Mouse (Mus musculus): Measurements from ENCODE around the gene Ccdc80. TPM values are rescaled to one million over a fixed set of nuclear protein-coding genes. Genes with fewer than 3 reads are reported as not detected.

Ccdc80 gene
- polyA plus RNA-seq, 1 experiment from 2014 or later, result 78.4 TPM

DNA sequence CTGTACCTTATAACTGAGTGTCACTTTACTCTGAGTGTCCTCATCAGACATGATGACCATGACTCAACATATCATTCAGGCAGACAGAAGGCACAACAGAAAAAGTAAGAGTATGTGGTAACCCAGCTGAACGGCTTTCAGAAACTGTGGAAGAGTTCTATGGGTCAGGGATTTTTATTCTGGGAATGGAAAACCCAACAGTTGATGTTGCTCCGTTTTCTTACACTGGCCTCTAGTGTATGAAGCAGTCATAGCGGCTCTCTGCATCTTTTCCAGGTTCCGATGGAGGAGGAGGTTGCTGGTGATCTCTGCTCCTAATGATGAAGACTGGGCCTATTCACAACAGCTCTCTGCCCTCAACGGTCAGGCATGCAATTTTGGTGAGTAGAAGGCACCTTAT, 29.4 kb downstream of the Ccdc80 start:
- H3K9ac ChIP-seq (ENCODE audit: low read length), result no peak overlapping the region
- no peak overlapping the region for H3K4me3 ChIP-seq (ENCODE audit: low read depth, low read length)
- no peaks in the 10 kb centered on the region for H3K9me3 ChIP-seq (ENCODE audit: control insufficient read depth, low read length)
- WGBS, result 69% methylated on average over 5 of the region's 5 CpGs
- 0 out of 2 replicates have a peak, but pooled peaks cover 7% of the 10 kb centered on the region for H3K4me1 ChIP-seq (replicated peaks; ENCODE audit: control insufficient read depth, insufficient read depth, low read length)
- DNase-seq (ENCODE audit: low spot score) (no peak), ATAC-seq (replicated peaks; ENCODE audit: low FRiP score, low TSS enrichment, low read depth) (no peak)
- no peak overlapping the region for H3K27ac ChIP-seq (ENCODE audit: low read depth)
- H3K36me3 ChIP-seq (ENCODE audit: control insufficient read depth, insufficient read depth, low read length), result peaks cover 5% of the 10 kb centered on the region; the same call in 1 of the 2 replicates
- no peaks in the 10 kb centered on the region for H3K27me3 ChIP-seq (replicated peaks; ENCODE audit: control insufficient read depth, insufficient read depth, low read length)
- H3K4me2 ChIP-seq (ENCODE audit: low read length), result no peak overlapping the region

DNA sequence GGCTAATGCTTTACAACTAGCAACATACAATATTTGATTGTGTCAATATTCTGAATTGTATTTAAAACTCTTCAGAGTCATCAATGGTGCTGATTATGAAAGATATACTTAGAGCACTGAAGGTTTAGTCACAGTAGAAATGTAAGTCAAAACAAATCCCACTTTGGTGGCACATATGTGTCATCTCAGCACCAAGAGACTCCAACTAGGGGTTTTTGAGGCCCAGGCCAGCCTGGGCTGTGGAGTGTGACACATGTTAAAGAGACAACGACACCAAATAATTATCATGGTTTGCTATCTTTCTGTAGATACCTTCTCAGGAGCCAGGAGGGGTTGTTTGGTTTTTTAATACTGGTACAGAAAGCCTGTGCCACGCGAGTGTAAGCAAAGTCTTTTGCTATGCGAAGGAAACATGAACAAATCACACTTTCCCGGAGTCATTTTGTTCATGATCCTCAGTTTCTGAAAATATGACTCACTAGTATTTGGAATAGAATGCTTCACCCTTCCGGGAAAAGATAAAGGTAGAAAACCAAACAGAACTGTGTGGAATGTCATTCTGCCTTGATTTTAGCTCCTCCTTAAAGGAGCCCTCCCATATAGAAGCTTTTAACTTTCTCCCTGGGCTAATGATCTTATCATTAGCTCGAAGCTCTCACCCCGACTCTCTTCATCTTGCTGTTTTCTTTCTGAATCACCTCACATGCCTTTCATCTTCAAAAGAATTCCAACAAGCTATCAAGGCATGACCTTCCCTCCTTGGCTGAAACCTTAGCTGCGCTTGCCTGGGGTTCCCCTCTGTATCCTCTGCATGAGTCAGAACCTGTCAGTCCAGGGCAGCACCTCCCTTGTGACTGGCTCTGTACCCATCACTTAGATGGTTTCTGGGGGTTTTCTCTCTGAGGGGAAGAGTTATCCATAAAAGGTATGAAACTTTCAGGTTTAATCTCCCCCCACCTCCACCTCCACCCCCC, 31.3 kb downstream of the Ccdc80 start:
- H3K9me3 ChIP-seq (ENCODE audit: control insufficient read depth, low read length), result no peaks in the 10 kb centered on the region
- H3K36me3 ChIP-seq (ENCODE audit: control insufficient read depth, insufficient read depth, low read length), result peaks cover 5% of the 10 kb centered on the region; the same call in 1 of the 2 replicates
- 0 out of 2 replicates have a peak, but pooled peaks cover 7% of the 10 kb centered on the region for H3K4me1 ChIP-seq (replicated peaks; ENCODE audit: control insufficient read depth, insufficient read depth, low read length)
- no peak overlapping the region for H3K4me2 ChIP-seq (ENCODE audit: low read length)
- peak; percentile 43; the same call in 1 of the 2 replicates for ATAC-seq (replicated peaks; ENCODE audit: low FRiP score, low TSS enrichment, low read depth)
- DNase-seq (ENCODE audit: low spot score), result no peak
- H3K9ac ChIP-seq (ENCODE audit: low read length), result no peak overlapping the region
- WGBS, result 49% methylated on average over 9 of the region's 9 CpGs
- H3K27me3 ChIP-seq (replicated peaks; ENCODE audit: control insufficient read depth, insufficient read depth, low read length), result no peaks in the 10 kb centered on the region
- no peak overlapping the region for H3K27ac ChIP-seq (ENCODE audit: low read depth)
- H3K4me3 ChIP-seq (ENCODE audit: low read depth, low read length), result no peak overlapping the region

DNA sequence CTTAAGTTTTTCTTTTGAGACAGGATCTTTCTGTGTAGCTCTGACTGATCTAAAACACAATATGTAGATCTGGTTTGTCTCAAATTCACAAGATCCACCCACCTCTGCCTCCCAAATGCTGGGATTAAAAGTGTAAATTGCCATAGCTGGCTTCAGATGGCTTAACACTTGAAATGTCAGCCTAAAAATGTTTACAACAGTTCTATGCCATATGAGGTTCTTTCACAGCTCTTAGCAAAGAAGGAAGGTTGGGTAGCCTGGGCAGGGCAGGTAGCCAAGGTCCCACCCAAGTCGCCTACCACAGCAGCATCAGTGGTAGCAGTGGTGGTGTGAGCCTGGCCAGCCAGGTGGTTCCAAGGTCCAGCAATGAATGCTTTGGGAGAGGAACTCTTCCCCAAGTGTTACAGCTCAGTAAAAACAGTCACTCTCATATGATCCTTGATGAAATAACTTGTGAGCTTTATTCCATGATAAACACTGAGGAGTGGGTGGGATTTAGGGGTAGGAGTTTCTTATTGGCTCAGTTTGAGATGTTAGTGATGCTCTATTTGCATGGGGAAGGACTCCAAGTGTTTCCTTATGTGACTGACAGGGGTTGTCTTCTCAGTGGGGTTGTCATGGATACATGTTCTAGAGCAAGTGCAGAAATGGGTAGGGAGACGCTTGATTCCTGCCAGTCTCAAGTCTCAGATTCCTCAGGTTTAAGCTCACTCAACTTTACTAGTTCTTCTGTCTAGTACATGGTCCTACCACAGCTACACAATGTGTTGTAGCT, 34.9 kb downstream of the Ccdc80 start:
- no peaks in the 10 kb centered on the region for H3K4me1 ChIP-seq (replicated peaks; ENCODE audit: control insufficient read depth, insufficient read depth, low read length)
- no peak for ATAC-seq (replicated peaks; ENCODE audit: low FRiP score, low TSS enrichment, low read depth)
- WGBS, result 81% methylated on average over 2 of the region's 2 CpGs
- H3K4me3 ChIP-seq (ENCODE audit: low read depth, low read length), result no peak overlapping the region
- H3K9ac ChIP-seq (ENCODE audit: low read length), result no peak overlapping the region
- H3K9me3 ChIP-seq (ENCODE audit: control insufficient read depth, low read length), result no peaks in the 10 kb centered on the region
- H3K27me3 ChIP-seq (replicated peaks; ENCODE audit: control insufficient read depth, insufficient read depth, low read length), result no peaks in the 10 kb centered on the region
- DNase-seq (ENCODE audit: low spot score), result no peak
- no peak overlapping the region for H3K27ac ChIP-seq (ENCODE audit: low read depth)
- H3K36me3 ChIP-seq (ENCODE audit: control insufficient read depth, insufficient read depth, low read length), result peaks cover 5% of the 10 kb centered on the region; the same call in 1 of the 2 replicates
- no peak overlapping the region for H3K4me2 ChIP-seq (ENCODE audit: low read length)

DNA sequence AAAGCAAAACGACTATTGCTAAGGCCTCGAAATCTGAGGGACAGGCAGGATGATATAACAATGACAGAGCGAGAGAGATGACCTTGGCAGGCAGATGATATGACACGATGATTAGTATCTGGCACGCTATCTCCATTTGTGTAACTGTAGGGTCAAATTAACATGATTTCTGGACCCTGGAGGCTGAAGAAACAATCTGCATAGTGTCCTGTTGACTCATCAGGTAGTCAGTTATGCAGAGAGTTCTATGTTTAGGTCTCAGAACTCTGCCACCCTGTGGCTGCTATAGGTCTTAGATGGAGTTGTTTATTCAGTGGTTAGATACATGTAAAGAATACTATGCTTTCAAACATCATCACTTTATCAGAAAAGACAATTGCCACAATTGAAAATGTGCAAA, 48.5 kb downstream of the Ccdc80 start:
- WGBS, result 93% methylated on average over 5 of the region's 5 CpGs
- ATAC-seq (replicated peaks; ENCODE audit: low FRiP score, low TSS enrichment, low read depth), result no peak
- Histone ChIP-seq H3K4me2 (ENCODE audit: low read length) (no peak overlapping the region), H3K27me3 (replicated peaks; ENCODE audit: control insufficient read depth, insufficient read depth, low read length) (no peaks in the 10 kb centered on the region), H3K27ac (ENCODE audit: low read depth) (no peak overlapping the region), H3K9ac (ENCODE audit: low read length) (no peak overlapping the region), H3K36me3 (ENCODE audit: control insufficient read depth, insufficient read depth, low read length) (peaks cover 48% of the 10 kb centered on the region), H3K9me3 (ENCODE audit: control insufficient read depth, low read length) (no peaks in the 10 kb centered on the region), H3K4me3 (ENCODE audit: low read depth, low read length) (no peak overlapping the region), H3K4me1 (replicated peaks; ENCODE audit: control insufficient read depth, insufficient read depth, low read length) (no peaks in the 10 kb centered on the region)
- DNase-seq (ENCODE audit: low spot score), result no peak

DNA sequence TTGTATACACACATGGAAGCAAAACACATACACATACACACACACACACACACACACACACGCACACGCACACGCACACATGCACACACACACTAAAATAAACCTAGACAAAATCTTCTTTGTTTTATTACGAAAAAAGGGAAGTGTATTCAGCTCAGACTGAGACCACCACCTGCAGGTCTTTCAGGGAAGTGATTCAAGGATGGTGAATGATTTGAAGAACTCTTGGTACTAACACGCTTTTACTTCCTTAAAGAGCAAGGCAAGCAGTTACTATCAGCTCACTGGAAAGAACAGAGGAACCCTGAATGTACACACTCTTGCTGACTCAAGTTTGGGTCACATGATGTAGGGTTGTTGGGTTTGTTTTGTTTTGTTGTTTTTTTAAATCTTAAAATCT, 49.4 kb downstream of the Ccdc80 start:
- Histone ChIP-seq H3K9ac (ENCODE audit: low read length) (no peak overlapping the region), H3K36me3 (ENCODE audit: control insufficient read depth, insufficient read depth, low read length) (peaks cover 55% of the 10 kb centered on the region), H3K27ac (ENCODE audit: low read depth) (no peak overlapping the region), H3K9me3 (ENCODE audit: control insufficient read depth, low read length) (no peaks in the 10 kb centered on the region), H3K27me3 (replicated peaks; ENCODE audit: control insufficient read depth, insufficient read depth, low read length) (no peaks in the 10 kb centered on the region), H3K4me1 (replicated peaks; ENCODE audit: control insufficient read depth, insufficient read depth, low read length) (no peaks in the 10 kb centered on the region), H3K4me2 (ENCODE audit: low read length) (no peak overlapping the region), H3K4me3 (ENCODE audit: low read depth, low read length) (no peak overlapping the region)
- DNase-seq (ENCODE audit: low spot score) (no peak), ATAC-seq (replicated peaks; ENCODE audit: low FRiP score, low TSS enrichment, low read depth) (no peak)
- WGBS, result 94% methylated on average over 5 of the region's 5 CpGs

DNA sequence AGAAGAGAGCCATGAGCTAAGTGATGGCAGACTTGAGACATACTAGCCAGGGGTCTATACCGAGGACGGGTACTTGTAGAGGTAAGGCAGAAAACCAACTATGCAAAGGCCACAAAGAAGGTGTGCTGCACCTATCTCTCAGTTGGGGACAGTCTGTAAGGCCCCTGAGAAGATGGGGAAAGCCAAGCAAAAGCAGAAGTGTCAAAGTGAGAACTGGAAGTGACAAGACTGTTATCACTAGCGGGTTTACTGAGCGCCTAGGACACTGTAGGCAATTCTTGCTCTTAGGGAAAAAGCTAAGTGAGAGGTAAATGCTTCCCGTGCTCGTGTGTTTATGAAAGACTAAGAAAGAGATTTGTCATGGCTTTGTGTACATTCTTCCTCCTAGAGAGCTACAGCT, 51.9 kb downstream of the Ccdc80 start:
- ATAC-seq (replicated peaks; ENCODE audit: low FRiP score, low TSS enrichment, low read depth) (no peak), DNase-seq (ENCODE audit: low spot score) (no peak)
- H3K9ac ChIP-seq (ENCODE audit: low read length), result no peak overlapping the region
- H3K4me2 ChIP-seq (ENCODE audit: low read length), result no peak overlapping the region
- no peaks in the 10 kb centered on the region for H3K9me3 ChIP-seq (ENCODE audit: control insufficient read depth, low read length)
- WGBS, result 64% methylated on average over 6 of the region's 6 CpGs
- no peak overlapping the region for H3K27ac ChIP-seq (ENCODE audit: low read depth)
- peaks cover 61% of the 10 kb centered on the region for H3K36me3 ChIP-seq (ENCODE audit: control insufficient read depth, insufficient read depth, low read length)
- H3K4me1 ChIP-seq (replicated peaks; ENCODE audit: control insufficient read depth, insufficient read depth, low read length), result no peaks in the 10 kb centered on the region
- no peaks in the 10 kb centered on the region for H3K27me3 ChIP-seq (replicated peaks; ENCODE audit: control insufficient read depth, insufficient read depth, low read length)
- H3K4me3 ChIP-seq (ENCODE audit: low read depth, low read length), result no peak overlapping the region

DNA sequence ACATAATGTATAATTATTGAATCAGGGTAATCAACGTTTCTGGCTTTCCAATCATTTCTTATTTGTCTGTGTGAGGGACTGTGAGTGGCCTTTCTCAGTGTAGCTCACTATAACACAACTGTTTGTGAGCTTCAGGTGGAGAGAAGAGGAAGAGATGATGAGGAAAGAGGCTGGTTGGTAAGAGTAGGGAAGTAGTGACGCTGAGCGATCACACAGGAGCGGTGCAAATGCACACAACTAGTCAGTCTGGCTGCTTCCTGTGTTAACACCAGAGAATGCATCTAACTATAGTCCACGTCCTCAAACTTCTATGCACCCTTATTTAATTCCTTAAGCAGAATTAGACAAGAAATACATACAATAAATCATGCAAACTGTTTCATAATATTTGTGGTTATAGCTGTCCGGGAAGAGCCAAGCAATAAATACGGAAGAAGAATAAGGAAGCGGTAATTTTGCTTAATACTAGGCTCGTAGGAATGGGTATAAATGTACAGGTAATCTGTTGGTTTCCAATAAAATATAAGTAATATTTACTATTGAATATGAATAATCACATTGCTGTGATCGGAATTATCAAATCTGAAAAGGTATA, 55.4 kb downstream of the Ccdc80 start:
- Histone ChIP-seq H3K9ac (ENCODE audit: low read length) (no peak overlapping the region), H3K4me2 (ENCODE audit: low read length) (no peak overlapping the region), H3K27me3 (replicated peaks; ENCODE audit: control insufficient read depth, insufficient read depth, low read length) (no peaks in the 10 kb centered on the region), H3K36me3 (ENCODE audit: control insufficient read depth, insufficient read depth, low read length) (peaks cover 52% of the 10 kb centered on the region), H3K9me3 (ENCODE audit: control insufficient read depth, low read length) (no peaks in the 10 kb centered on the region), H3K27ac (ENCODE audit: low read depth) (no peak overlapping the region), H3K4me1 (replicated peaks; ENCODE audit: control insufficient read depth, insufficient read depth, low read length) (no peaks in the 10 kb centered on the region), H3K4me3 (ENCODE audit: low read depth, low read length) (no peak overlapping the region)
- ATAC-seq (replicated peaks; ENCODE audit: low FRiP score, low TSS enrichment, low read depth), result no peak
- 92% methylated on average over 10 of the region's 10 CpGs for WGBS
- DNase-seq (ENCODE audit: low spot score), result no peak

DNA sequence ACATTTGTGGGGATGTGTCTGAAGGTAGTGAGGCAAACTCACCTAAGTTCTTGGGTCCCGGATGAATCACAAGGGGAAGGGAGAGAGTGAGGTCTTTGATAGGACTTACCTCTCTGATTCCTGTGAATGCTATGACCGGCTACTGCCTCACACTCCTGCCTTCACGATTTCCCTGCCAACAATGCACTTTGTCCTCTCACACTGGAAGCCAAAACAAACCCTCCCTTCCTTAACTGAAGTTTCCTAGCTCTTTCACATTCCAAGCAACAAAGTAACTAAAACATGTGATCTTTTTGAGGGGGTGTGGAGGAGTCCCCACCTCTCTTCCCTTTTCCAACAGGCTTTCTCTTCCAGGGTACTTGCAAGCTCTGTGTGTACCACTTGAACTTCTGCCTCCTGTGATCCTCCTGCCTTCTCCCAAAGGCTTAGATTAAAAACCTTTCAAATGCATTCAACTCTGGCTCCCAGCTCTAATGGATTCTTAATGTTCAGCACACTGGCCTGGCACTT, 61.6 kb downstream of the Ccdc80 start:
- no peaks in the 10 kb centered on the region for H3K9me3 ChIP-seq (ENCODE audit: control insufficient read depth, low read length)
- H3K27me3 ChIP-seq (replicated peaks; ENCODE audit: control insufficient read depth, insufficient read depth, low read length), result no peaks in the 10 kb centered on the region
- no peak overlapping the region for H3K9ac ChIP-seq (ENCODE audit: low read length)
- no peak overlapping the region for H3K4me3 ChIP-seq (ENCODE audit: low read depth, low read length)
- H3K36me3 ChIP-seq (ENCODE audit: control insufficient read depth, insufficient read depth, low read length), result peaks cover 18% of the 10 kb centered on the region
- no peak overlapping the region for H3K27ac ChIP-seq (ENCODE audit: low read depth)
- H3K4me2 ChIP-seq (ENCODE audit: low read length), result no peak overlapping the region
- peaks cover 8% of the 10 kb centered on the region; the same call in 1 of the 2 replicates for H3K4me1 ChIP-seq (replicated peaks; ENCODE audit: control insufficient read depth, insufficient read depth, low read length)
- DNase-seq (ENCODE audit: low spot score), result no peak
- 83% methylated on average over 3 of the region's 3 CpGs for WGBS
- ATAC-seq (replicated peaks; ENCODE audit: low FRiP score, low TSS enrichment, low read depth), result no peak

All from intestine, embryonic 14.5 days (tissue).